Mouse (Mus musculus): ENCODE results near the gene Olfr576. TPM values are rescaled to one million over a fixed set of nuclear protein-coding genes. Genes with fewer than 3 reads are reported as not detected.

The Olfr576 gene
- not detected in 2 replicates for polyA plus RNA-seq (2014; fragmentation: Nextera tagmentation; extraction: Ambion mirVana)

DNA sequence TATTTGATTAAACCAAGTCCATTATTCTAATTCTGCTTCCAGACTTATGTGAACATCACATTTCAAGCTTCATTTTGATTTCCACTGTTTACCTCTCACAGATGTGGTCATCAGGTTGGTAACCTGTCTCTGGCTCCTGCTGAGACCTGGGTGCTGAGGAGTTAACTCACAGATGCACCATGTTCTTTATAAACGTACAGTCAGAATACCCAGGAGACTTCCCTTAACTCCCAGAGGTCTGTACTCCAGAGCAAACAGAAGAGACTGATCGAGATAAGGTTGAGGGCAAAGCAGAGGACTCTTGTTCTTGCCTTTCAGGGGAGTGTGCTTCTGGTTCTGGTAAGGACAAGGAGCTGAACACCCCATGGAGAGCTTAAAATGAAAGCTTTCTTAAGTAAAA is at the start of gene Olfr576:
TSS of gene Olfr576 (plus strand) at position 301 of the 400 bp plus-strand sequence.
- whole genome bisulfite sequencing, result 63% methylated on average over 2 of the region's 2 CpGs
- Histone ChIP-seq H3K4me3 (ENCODE audit: low read depth, low read length) (no peak within 1 kb of the TSS), H3K36me3 (ENCODE audit: control insufficient read depth, insufficient read depth, low read length) (no peaks in the 10 kb centered on the region), H3K4me2 (no peak within 1 kb of the TSS), H3K4me1 (ENCODE audit: control insufficient read depth, insufficient read depth, low read length) (no peaks in the 10 kb centered on the region), H3K9ac (ENCODE audit: low read length) (no peak within 1 kb of the TSS), H3K27me3 (ENCODE audit: control insufficient read depth, insufficient read depth, low read length) (no peaks in the 10 kb centered on the region), H3K27ac (ENCODE audit: low read depth, low read length) (no peak within 1 kb of the TSS), H3K9me3 (ENCODE audit: control insufficient read depth, low read length) (no peaks in the 10 kb centered on the region)
- ATAC-seq (ENCODE audit: low FRiP score), result no peak
- DNase-seq (ENCODE audit: low spot score, missing footprints), result no peak

DNA sequence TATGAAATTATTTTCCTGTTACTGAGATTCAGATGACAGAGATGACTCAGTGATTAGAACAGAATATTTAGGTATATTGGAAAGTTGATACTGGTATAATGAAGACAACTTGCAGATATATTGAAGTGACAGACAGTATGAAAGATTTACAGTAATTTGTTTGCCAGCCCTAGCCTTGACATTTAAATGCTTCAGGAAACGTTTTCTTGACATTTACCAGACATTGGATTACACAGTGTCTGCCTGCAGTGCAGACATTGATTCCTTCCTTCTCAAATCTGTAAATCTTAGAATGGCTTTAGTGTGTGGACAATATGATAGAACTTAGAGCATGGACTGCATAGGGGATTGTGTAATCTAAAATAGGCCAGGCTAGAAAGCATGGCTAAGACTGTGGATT is 47.2 kb upstream of the Olfr576 start:
- no peak for DNase-seq (ENCODE audit: low spot score, missing footprints)
- 63% methylated on average over 1 of the region's 1 CpGs for WGBS
- no peak for ATAC-seq (ENCODE audit: low FRiP score)
- H3K4me2 ChIP-seq, result no peak overlapping the region
- H3K4me1 ChIP-seq (ENCODE audit: control insufficient read depth, insufficient read depth, low read length), result no peaks in the 10 kb centered on the region
- no peak overlapping the region for H3K4me3 ChIP-seq (ENCODE audit: low read depth, low read length)
- H3K9me3 ChIP-seq (ENCODE audit: control insufficient read depth, low read length), result no peaks in the 10 kb centered on the region
- no peak overlapping the region for H3K27ac ChIP-seq (ENCODE audit: low read depth, low read length)
- no peaks in the 10 kb centered on the region for H3K36me3 ChIP-seq (ENCODE audit: control insufficient read depth, insufficient read depth, low read length)
- H3K27me3 ChIP-seq (ENCODE audit: control insufficient read depth, insufficient read depth, low read length), result no peaks in the 10 kb centered on the region
- H3K9ac ChIP-seq (ENCODE audit: low read length), result no peak overlapping the region

DNA sequence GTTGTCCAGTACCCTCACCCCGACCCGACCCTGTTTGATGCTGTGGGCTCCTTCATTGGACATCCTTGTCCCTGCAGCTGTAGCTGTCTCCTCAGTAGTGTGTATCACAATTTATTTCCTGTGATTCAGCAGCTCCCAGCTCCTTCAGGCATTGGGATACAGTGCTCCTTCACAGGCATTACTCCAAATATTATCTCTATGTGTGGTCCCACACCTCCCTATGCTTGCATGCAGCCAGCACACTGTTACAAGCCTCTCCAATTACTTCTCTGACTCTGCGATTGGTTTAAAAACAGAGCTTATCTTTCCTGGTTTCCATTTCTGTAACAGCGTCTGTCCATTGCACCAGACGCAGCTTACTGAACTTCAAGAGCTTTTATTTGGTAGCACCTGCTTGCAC is 46.1 kb upstream of the Olfr576 start:
- Histone ChIP-seq H3K9ac (ENCODE audit: low read length) (no peak overlapping the region), H3K4me3 (ENCODE audit: low read depth, low read length) (no peak overlapping the region), H3K27ac (ENCODE audit: low read depth, low read length) (no peak overlapping the region), H3K4me2 (no peak overlapping the region), H3K9me3 (ENCODE audit: control insufficient read depth, low read length) (no peaks in the 10 kb centered on the region), H3K27me3 (ENCODE audit: control insufficient read depth, insufficient read depth, low read length) (no peaks in the 10 kb centered on the region), H3K36me3 (ENCODE audit: control insufficient read depth, insufficient read depth, low read length) (no peaks in the 10 kb centered on the region), H3K4me1 (ENCODE audit: control insufficient read depth, insufficient read depth, low read length) (no peaks in the 10 kb centered on the region)
- WGBS, result 81% methylated on average over 5 of the region's 5 CpGs
- DNase-seq (ENCODE audit: low spot score, missing footprints) (no peak), ATAC-seq (ENCODE audit: low FRiP score) (no peak)

DNA sequence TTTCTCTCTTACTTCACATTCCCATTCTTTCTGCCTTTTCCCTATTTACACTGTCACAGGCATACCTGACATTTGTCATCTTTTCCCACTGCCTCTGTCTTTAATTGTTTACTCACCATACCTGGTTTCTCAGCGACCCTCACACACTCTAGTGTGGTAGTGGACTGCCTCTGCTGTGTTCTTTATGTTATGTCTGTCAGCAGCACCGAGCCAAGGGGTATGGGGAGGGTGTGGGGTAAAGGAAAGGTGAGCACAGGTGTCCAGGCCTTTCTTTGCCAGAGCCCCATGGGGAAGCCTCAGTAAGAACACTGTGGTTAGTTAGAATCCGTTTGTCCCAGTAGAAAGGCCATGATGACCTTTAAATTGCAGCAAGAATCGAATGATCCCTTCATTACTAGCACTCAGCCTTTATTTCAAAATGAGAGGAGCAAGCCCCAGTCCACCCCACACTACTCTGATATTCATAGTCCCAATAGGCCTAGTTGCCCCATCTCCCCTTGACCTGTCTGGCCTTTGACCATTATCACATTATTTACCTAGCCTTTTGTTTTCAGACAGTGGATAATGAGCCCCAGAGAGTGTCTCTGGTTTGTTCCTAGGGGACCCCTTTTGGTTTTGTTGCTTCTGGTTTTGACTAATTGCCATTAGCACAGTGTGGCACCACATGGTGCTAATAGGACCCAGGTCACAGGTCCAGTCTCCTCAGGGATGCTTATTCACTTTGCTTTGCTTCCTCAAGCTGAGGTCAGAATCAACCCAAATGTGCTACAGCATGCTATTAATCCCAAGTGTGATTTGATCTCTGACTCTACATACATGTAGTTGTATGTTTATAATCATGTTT is 45.2 kb upstream of the Olfr576 start, which contains the start of gene Olfr571:
TSS of gene Olfr571 (minus strand) at position 505 of the 844 bp plus-strand sequence.
- 69% methylated on average over 4 of the region's 4 CpGs for WGBS
- no peak within 1 kb of the TSS for H3K4me2 ChIP-seq
- H3K9ac ChIP-seq (ENCODE audit: low read length), result no peak within 1 kb of the TSS
- no peaks in the 10 kb centered on the region for H3K36me3 ChIP-seq (ENCODE audit: control insufficient read depth, insufficient read depth, low read length)
- H3K4me1 ChIP-seq (ENCODE audit: control insufficient read depth, insufficient read depth, low read length), result no peaks in the 10 kb centered on the region
- no peaks in the 10 kb centered on the region for H3K9me3 ChIP-seq (ENCODE audit: control insufficient read depth, low read length)
- H3K27me3 ChIP-seq (ENCODE audit: control insufficient read depth, insufficient read depth, low read length), result no peaks in the 10 kb centered on the region
- peak; percentile 78 for ATAC-seq (ENCODE audit: low FRiP score)
- DNase-seq (ENCODE audit: low spot score, missing footprints), result no peak
- no peak within 1 kb of the TSS for H3K27ac ChIP-seq (ENCODE audit: low read depth, low read length)
- H3K4me3 ChIP-seq (ENCODE audit: low read depth, low read length), result no peak within 1 kb of the TSS

DNA sequence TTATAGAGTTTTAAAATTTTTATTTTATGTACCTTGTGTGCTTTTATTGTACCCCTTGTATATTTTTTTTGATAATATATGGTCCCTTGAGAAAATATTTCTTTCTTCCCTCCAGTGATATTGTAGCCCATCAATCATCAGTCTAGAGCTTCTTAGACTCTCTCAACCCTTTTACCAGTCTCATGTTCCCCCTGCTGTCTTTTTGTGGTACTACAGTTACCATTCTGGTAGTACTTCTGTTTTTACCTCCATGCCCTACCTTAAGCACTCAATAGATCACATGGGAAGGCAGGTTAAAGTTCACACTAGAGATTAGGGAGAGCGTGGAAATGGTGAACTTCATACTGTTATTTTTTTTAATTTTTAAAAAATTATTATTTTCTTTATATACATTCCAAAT is 42.8 kb upstream of the Olfr576 start:
- Histone ChIP-seq H3K36me3 (ENCODE audit: control insufficient read depth, insufficient read depth, low read length) (no peaks in the 10 kb centered on the region), H3K4me1 (ENCODE audit: control insufficient read depth, insufficient read depth, low read length) (no peaks in the 10 kb centered on the region), H3K27ac (ENCODE audit: low read depth, low read length) (no peak overlapping the region), H3K9ac (ENCODE audit: low read length) (no peak overlapping the region), H3K4me2 (no peak overlapping the region), H3K27me3 (ENCODE audit: control insufficient read depth, insufficient read depth, low read length) (no peaks in the 10 kb centered on the region), H3K4me3 (ENCODE audit: low read depth, low read length) (no peak overlapping the region), H3K9me3 (ENCODE audit: control insufficient read depth, low read length) (no peaks in the 10 kb centered on the region)
- 6% methylated on average over 1 of the region's 1 CpGs for WGBS
- ATAC-seq (ENCODE audit: low FRiP score), result peak; percentile 84
- DNase-seq (ENCODE audit: low spot score, missing footprints), result peak; percentile 93

DNA sequence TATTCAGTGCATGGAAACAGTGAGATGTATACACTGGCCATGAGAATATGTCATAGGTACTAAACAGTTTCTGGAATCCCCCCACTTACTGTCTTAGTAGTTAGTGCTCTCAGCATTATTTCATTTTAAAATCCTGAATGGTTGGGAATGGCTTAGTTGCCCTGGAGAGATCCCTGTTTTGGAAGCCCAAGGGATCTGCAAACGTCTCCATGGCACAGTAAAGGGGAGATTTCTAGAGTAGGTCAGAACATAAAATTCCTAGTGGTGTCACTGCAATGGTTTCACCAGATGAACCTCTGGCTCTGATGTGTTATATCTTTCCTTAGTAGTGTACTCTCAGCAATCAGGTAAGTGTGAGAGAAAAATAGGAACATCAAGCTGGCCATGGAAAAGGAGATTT is 38.4 kb upstream of the Olfr576 start, which contains the start of gene Olfr572:
TSS of gene Olfr572 (plus strand) at position 301 of the 400 bp plus-strand sequence.
- 79% methylated on average over 1 of the region's 1 CpGs for WGBS
- Histone ChIP-seq H3K9me3 (ENCODE audit: control insufficient read depth, low read length) (no peaks in the 10 kb centered on the region), H3K4me2 (no peak within 1 kb of the TSS), H3K4me1 (ENCODE audit: control insufficient read depth, insufficient read depth, low read length) (no peaks in the 10 kb centered on the region), H3K27me3 (ENCODE audit: control insufficient read depth, insufficient read depth, low read length) (no peaks in the 10 kb centered on the region), H3K4me3 (ENCODE audit: low read depth, low read length) (no peak within 1 kb of the TSS), H3K36me3 (ENCODE audit: control insufficient read depth, insufficient read depth, low read length) (no peaks in the 10 kb centered on the region), H3K27ac (ENCODE audit: low read depth, low read length) (no peak within 1 kb of the TSS), H3K9ac (ENCODE audit: low read length) (no peak within 1 kb of the TSS)
- DNase-seq (ENCODE audit: low spot score, missing footprints) (no peak), ATAC-seq (ENCODE audit: low FRiP score) (no peak)

DNA sequence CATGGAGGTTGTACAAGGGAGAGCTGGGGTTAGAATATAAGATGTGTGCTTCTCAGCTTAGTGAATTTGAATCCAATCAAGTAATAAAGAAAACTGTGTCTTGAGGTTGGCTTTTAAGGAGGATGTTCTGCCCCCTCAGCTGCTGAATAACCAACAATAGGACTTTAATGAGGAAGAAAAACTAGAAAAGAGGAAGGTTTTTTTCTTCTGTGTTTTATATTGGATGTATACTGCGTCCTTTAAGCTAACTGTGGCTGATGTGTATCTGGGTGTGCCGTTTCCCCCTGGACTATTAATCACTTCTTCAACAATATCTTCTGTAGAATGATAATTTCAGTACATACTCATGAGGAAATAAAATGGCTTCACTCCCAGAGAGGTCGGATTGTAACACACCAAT is 35.4 kb upstream of the Olfr576 start:
- ATAC-seq (ENCODE audit: low FRiP score), result no peak
- Histone ChIP-seq H3K36me3 (ENCODE audit: control insufficient read depth, insufficient read depth, low read length) (no peaks in the 10 kb centered on the region), H3K4me2 (no peak overlapping the region), H3K27me3 (ENCODE audit: control insufficient read depth, insufficient read depth, low read length) (no peaks in the 10 kb centered on the region), H3K9ac (ENCODE audit: low read length) (no peak overlapping the region), H3K9me3 (ENCODE audit: control insufficient read depth, low read length) (no peaks in the 10 kb centered on the region), H3K4me3 (ENCODE audit: low read depth, low read length) (no peak overlapping the region), H3K27ac (ENCODE audit: low read depth, low read length) (no peak overlapping the region), H3K4me1 (ENCODE audit: control insufficient read depth, insufficient read depth, low read length) (no peaks in the 10 kb centered on the region)
- WGBS, result 76% methylated on average over 3 of the region's 3 CpGs
- no peak for DNase-seq (ENCODE audit: low spot score, missing footprints)

DNA sequence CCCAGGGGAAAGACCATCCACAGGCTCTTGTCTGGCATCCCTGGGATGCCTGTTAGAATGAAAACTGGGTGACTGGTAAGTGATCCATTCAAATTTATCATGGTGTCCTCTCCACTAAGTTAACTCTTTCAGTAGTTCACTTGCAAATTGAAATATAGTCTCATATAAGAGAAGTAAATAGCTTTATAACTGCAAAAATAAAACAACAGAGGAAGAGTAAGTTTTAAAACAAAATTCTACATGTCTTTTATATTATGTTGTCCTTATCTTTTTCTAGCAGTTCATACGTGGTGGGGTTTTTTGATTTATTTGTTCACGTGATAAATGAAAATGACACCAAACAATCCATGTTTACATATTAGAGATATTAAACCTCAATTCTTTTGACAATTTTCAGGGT is 20.0 kb upstream of the Olfr576 start, which contains the start of gene Olfr573-ps1:
TSS of gene Olfr573-ps1 (minus strand) at position 101 of the 400 bp plus-strand sequence.
- ATAC-seq (ENCODE audit: low FRiP score) (no peak), DNase-seq (ENCODE audit: low spot score, missing footprints) (no peak)
- H3K27me3 ChIP-seq (ENCODE audit: control insufficient read depth, insufficient read depth, low read length), result no peaks in the 10 kb centered on the region
- H3K9me3 ChIP-seq (ENCODE audit: control insufficient read depth, low read length), result no peaks in the 10 kb centered on the region
- H3K4me1 ChIP-seq (ENCODE audit: control insufficient read depth, insufficient read depth, low read length), result no peaks in the 10 kb centered on the region
- H3K9ac ChIP-seq (ENCODE audit: low read length), result no peak within 1 kb of the TSS
- H3K36me3 ChIP-seq (ENCODE audit: control insufficient read depth, insufficient read depth, low read length), result no peaks in the 10 kb centered on the region
- WGBS, result 93% methylated on average over 2 of the region's 2 CpGs
- no peak within 1 kb of the TSS for H3K27ac ChIP-seq (ENCODE audit: low read depth, low read length)
- H3K4me2 ChIP-seq, result no peak within 1 kb of the TSS
- no peak within 1 kb of the TSS for H3K4me3 ChIP-seq (ENCODE audit: low read depth, low read length)

DNA sequence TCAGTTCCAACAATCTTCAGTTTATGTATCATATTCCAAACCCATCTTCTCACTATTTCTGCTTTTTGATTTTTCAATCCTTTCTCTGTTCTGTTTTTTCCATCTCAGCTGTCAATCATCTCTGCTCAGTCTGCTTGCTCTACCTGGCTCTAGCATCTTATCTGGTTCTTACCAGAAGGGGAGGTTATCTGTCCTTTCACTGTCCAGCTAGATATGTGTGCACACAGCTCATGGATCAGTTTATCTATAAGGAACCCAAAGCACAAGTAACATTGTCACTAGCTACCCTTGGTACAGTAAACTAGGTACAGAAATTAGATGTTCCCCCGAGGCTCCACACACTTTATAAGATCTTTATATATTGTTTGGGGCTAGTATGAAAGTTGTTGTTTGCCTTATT is 19.0 kb upstream of the Olfr576 start:
- WGBS, result 88% methylated on average over 1 of the region's 1 CpGs
- H3K4me3 ChIP-seq (ENCODE audit: low read depth, low read length), result no peak overlapping the region
- no peak overlapping the region for H3K27ac ChIP-seq (ENCODE audit: low read depth, low read length)
- H3K9me3 ChIP-seq (ENCODE audit: control insufficient read depth, low read length), result no peaks in the 10 kb centered on the region
- H3K4me2 ChIP-seq, result no peak overlapping the region
- H3K27me3 ChIP-seq (ENCODE audit: control insufficient read depth, insufficient read depth, low read length), result no peaks in the 10 kb centered on the region
- ATAC-seq (ENCODE audit: low FRiP score) (no peak), DNase-seq (ENCODE audit: low spot score, missing footprints) (no peak)
- H3K36me3 ChIP-seq (ENCODE audit: control insufficient read depth, insufficient read depth, low read length), result no peaks in the 10 kb centered on the region
- no peak overlapping the region for H3K9ac ChIP-seq (ENCODE audit: low read length)
- H3K4me1 ChIP-seq (ENCODE audit: control insufficient read depth, insufficient read depth, low read length), result no peaks in the 10 kb centered on the region

All from midbrain, embryonic 11.5 days (tissue).